Comparison of ENCODE assay signal across 13 mouse cellular contexts in the genomic region with DNA sequence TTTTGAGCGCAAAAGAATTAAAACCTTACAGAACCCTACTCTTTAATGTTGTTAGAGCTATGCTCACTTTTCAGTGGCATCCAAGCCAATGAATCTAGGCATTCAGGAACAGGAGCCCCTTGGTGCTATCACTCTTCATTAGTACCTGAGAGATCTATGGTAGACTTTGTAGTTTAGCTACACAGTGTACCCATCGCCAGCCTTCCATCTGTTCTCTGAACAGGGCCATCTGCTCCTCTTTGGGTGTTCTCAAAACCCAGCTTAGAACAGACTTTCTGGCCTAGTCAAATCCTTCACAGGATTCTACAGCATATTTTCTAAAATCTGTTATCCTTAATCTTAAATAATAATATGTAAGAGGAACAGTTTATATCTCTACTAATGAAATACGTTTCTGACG.
A peak's percentile ranks its signal among the peaks of the same experiment; 100 is the strongest.
DNase-seq lines count a peak whose midpoint lies in the region; ATAC-seq and TF ChIP-seq lines count a peak whose summit lies in the region.
"Had no signal": no experiment of that assay in that cellular context is flagged by ENCODE, and none has a peak within 500 bp of the region (broad histone marks: within the 10 kb centered on the region; RNA-seq: fewer than 3 reads in every experiment).

No protein-coding gene starts in this region.

- no peak for TF ChIP-seq CTCF in brain, embryonic 14.5 days (IDR thresholded peaks at IDR 0.05; ENCODE audit: borderline replicate concordance, extremely low read depth, insufficient read depth, insufficient read length)
- TF ChIP-seq CTCF in layer of hippocampus, adult 2 months (conservative IDR thresholded peaks at IDR 0.05), result no peak

- no peak for ATAC-seq in megakaryocyte, adult 5-6 weeks (ENCODE audit: poor library complexity, severe bottlenecking)
- ATAC-seq: CD4-positive, CD25-positive, alpha-beta regulatory T cell, adult 4 months; forebrain, embryonic 16.5 days; liver, postnatal 0 days had no signal

- TF ChIP-seq POLR2A in brain, embryonic 14.5 days (IDR thresholded peaks at IDR 0.05; ENCODE audit: borderline replicate concordance, extremely low read depth, insufficient read depth, insufficient read length, poor library complexity, severe bottlenecking), result no peak

- no peak overlapping the region for H3K4me3 ChIP-seq in layer of hippocampus, adult 2 months
- H3K4me3 ChIP-seq: embryonic facial prominence, embryonic 13.5 days; hindbrain, embryonic 12.5 days had no signal

- peak; percentile 57 for DNase-seq in brain, embryonic 14.5 days (ENCODE audit: low read depth)
- DNase-seq in cerebellum, adult 8-10 months, result peak; percentile 73
- DNase-seq in layer of hippocampus, adult 2 months (ENCODE audit: low spot score in 2 of 2), result peak; percentile 51 to 74
- DNase-seq in right cerebral cortex, adult 18-20 months, result peak; percentile 46
- no peak for DNase-seq in kidney, postnatal 25 days
- DNase-seq in liver, result no peak
- DNase-seq: liver, postnatal 0 days; thymus, postnatal 14 days had no signal

- H3K27ac ChIP-seq in layer of hippocampus, adult 2 months, result peak overlapping the region; percentile 73
- H3K27ac ChIP-seq: embryonic facial prominence, embryonic 13.5 days; hindbrain, embryonic 12.5 days had no signal

Comparison
In these comparisons a context has a peak if more than half of its experiments do, and no peak if none do; other contexts are left out.
1. DNase-seq: peak in brain, embryonic 14.5 days (single experiment), cerebellum, adult 8-10 months (single experiment), layer of hippocampus, adult 2 months (2 of 2) and right cerebral cortex, adult 18-20 months (single experiment); none in kidney, postnatal 25 days (0 of 2) and liver (single experiment).